Mouse (Mus musculus) CH12.LX (cell line): Measurements from ENCODE around the gene Ttpal.

Source experiments
- CTCF ChIP-seq, 2 experiments: IDR thresholded peaks in 1 of 2; conservative IDR thresholded peaks in 1 of 2; 2 replicates each; pipeline ENCODE4 v1.5.1; 2011 to 2012; ENCODE audit warnings: low read depth in 2 of 2, low read length in 2 of 2, improper control_type of control experiment in 1 of 2, inconsistent platforms in 1 of 2, mild to moderate bottlenecking in 1 of 2, moderate library complexity in 1 of 2
- MAX ChIP-seq: IDR thresholded peaks from 2 replicates; pipeline ENCODE4 v1.6.1; 2011; ENCODE audit warnings: low read length, improper control_type of control experiment
- TBP ChIP-seq: conservative IDR thresholded peaks from 2 replicates; pipeline ENCODE4 v1.6.1; 2011; ENCODE audit warnings: low read depth, low read length, improper control_type of control experiment
- ZKSCAN1 ChIP-seq: IDR thresholded peaks from 2 replicates; pipeline ENCODE4 v1.6.1; 2012; ENCODE audit warnings: low read depth, inconsistent platforms, low read length, improper control_type of control experiment, borderline replicate concordance
- ZMIZ1 ChIP-seq: IDR thresholded peaks from 2 replicates; pipeline ENCODE4 v1.6.1; 2012; ENCODE audit warnings: low read depth, mild to moderate bottlenecking, inconsistent platforms, low read length, improper control_type of control experiment

GRCm38 (mm10) chr2:163560247-163560646 lies 41.9 kb upstream of the Ttpal start:
- TF ChIP-seq ZMIZ1: no peak
- TF ChIP-seq ZKSCAN1: no peak
- TF ChIP-seq MAX: no peak
- no peak for TF ChIP-seq CTCF (conservative IDR thresholded peaks at IDR 0.05 in 1 of 2, IDR thresholded peaks at IDR 0.05 in 1 of 2; ENCODE audit: low read depth in 2 of 2, low read length in 2 of 2)
- no peak for TF ChIP-seq TBP
